Mouse (Mus musculus) hindbrain, embryonic 10.5 days (tissue): ENCODE data around the gene Map3k5. TPM values are rescaled to one million over a fixed set of nuclear protein-coding genes. Genes with fewer than 3 reads are reported as not detected.

ENCODE experiments used
- DNase-seq: peaks from one replicate; pipeline ENCODE4 v3.0.0-alpha.2; 2017; ENCODE audit warnings: low spot score
- H3K27ac ChIP-seq: fragments of 300-500 bp; sonication (generic); 2 replicates; pipeline ENCODE4 v1.5.1; 2016; ENCODE audit warnings: mild to moderate bottlenecking, moderate library complexity
- H3K27me3 ChIP-seq: fragments of 300-500 bp; sonication (generic); 2 replicates; pipeline ENCODE4 v1.6.1; 2016; ENCODE audit warnings: mild to moderate bottlenecking; ENCODE audit not compliant: poor library complexity, insufficient read depth, severe bottlenecking
- H3K36me3 ChIP-seq: fragments of 300-500 bp; sonication (generic); 2 replicates; pipeline ENCODE4 v1.6.1; 2016; ENCODE audit warnings: mild to moderate bottlenecking, moderate library complexity
- H3K4me1 ChIP-seq: fragments of 300-500 bp; sonication (generic); replicated peaks from 2 replicates; pipeline ENCODE4 v1.6.1; 2016; ENCODE audit warnings: mild to moderate bottlenecking
- H3K4me3 ChIP-seq: fragments of 300-500 bp; sonication (generic); 2 replicates; pipeline ENCODE4 v1.5.1; 2016; ENCODE audit warnings: mild to moderate bottlenecking, moderate library complexity
- H3K9me3 ChIP-seq: fragments of 300-500 bp; sonication (generic); 2 replicates; pipeline ENCODE4 v1.6.1; 2016; ENCODE audit warnings: mild to moderate bottlenecking, moderate library complexity
- WGBS: fragments of 180-500 bp; shearing (Covaris S2); methylation state at CpG from one replicate; pipeline ENCODE4 v1.1.7; 2016; 5-methylcytosine and 5-hydroxymethylcytosine counted together
- polyA plus RNA-seq: library from polyadenylated mRNA; unstranded; fragments of >200 nt; fragmentation: Nextera tagmentation; extraction: Ambion mirVana; gene quantifications from 2 replicates; pipeline ENCODE4 v1.2.1, GENCODE M21; 2016

Gene Map3k5
- polyA plus RNA-seq, 1 experiment from 2014 or later, result 0.55 TPM

GRCm38 (mm10) chr10:20153507-20153906 is 219.2 kb downstream of the Map3k5 start:
- Histone ChIP-seq H3K4me1 (peaks cover 24% of the 10 kb centered on the region), H3K4me3 (no peak overlapping the region), H3K27me3 (peaks cover 43% of the 10 kb centered on the region), H3K27ac (no peak overlapping the region), H3K36me3 (no peaks in the 10 kb centered on the region), H3K9me3 (no peaks in the 10 kb centered on the region)
- 28% methylated on average over 2 of the region's 2 CpGs for WGBS
- DNase-seq, result peak; percentile 28

DNA sequence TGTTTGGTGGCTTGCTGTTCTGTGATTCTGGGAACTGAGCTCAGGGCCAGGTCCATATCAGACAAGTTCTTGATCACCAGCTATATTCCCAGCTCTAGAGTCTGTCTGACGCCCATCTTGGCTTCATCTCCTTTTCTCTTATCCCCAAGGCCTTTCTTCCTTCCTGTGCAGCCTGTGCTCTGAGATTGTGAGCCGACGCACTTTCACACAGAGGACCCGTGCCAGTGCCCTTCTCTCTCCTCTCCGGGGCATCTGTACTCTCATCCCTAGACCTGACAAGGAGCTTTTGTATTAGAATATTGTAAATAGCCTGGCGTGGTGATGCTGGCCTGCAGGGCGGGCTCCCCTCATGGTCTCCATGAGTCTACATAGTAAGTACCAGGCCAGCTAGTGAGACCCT is 221.1 kb downstream of the Map3k5 start:
- Histone ChIP-seq H3K4me3 (no peak overlapping the region), H3K4me1 (peaks cover 7% of the 10 kb centered on the region; the same call in 1 of the 2 replicates), H3K27ac (no peak overlapping the region), H3K36me3 (no peaks in the 10 kb centered on the region), H3K27me3 (peaks cover 28% of the 10 kb centered on the region), H3K9me3 (no peaks in the 10 kb centered on the region)
- DNase-seq, result no peak
- 81% methylated on average over 7 of the region's 7 CpGs for WGBS

- Histone ChIP-seq H3K4me3 (no peak overlapping the region), H3K27ac (no peak overlapping the region), H3K4me1 (peaks cover 7% of the 10 kb centered on the region; the same call in 1 of the 2 replicates), H3K27me3 (peaks cover 16% of the 10 kb centered on the region; the same call in 1 of the 2 replicates), H3K9me3 (no peaks in the 10 kb centered on the region), H3K36me3 (no peaks in the 10 kb centered on the region)
- 85% methylated on average over 8 of the region's 8 CpGs for WGBS
- DNase-seq, result no peak
Measured at GRCm38 (mm10) chr10:20157021-20157726, 222.9 kb downstream of the Map3k5 start.

GRCm38 (mm10) chr10:20158756-20159155 is 224.5 kb downstream of the Map3k5 start:
- Histone ChIP-seq H3K27ac (no peak overlapping the region), H3K9me3 (no peaks in the 10 kb centered on the region), H3K27me3 (peaks cover 16% of the 10 kb centered on the region; the same call in 1 of the 2 replicates), H3K36me3 (no peaks in the 10 kb centered on the region), H3K4me1 (peaks cover under 1% of the 10 kb centered on the region; the same call in 1 of the 2 replicates), H3K4me3 (no peak overlapping the region)
- WGBS, result 58% methylated on average over 4 of the region's 4 CpGs
- DNase-seq, result no peak

- Histone ChIP-seq H3K27me3 (peaks cover 16% of the 10 kb centered on the region; the same call in 1 of the 2 replicates), H3K9me3 (no peaks in the 10 kb centered on the region), H3K4me3 (no peak overlapping the region), H3K27ac (no peak overlapping the region), H3K36me3 (no peaks in the 10 kb centered on the region), H3K4me1 (no peaks in the 10 kb centered on the region)
- no peak for DNase-seq
- 91% methylated on average over 5 of the region's 5 CpGs for WGBS
Measured at GRCm38 (mm10) chr10:20159308-20159707, 225.0 kb downstream of the Map3k5 start.

DNA sequence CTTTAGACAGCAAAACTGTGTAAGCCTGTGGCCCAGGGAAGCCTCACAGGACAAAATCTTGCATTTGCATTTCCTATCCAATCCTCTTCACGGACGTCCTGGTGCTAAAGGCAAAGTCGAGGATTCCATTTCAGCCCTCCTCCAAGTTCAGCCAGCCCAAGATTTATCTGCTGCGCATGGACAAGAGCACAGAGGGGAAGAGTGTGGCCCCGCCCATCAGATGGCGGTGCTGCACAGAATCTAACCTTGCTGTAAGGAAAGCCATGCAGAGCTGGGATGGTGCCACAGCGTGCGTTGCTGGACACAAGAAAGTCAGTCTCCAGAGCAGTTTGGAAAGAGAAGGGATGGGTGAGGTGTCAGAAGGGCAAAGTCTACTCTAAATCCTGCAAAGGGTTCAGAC is 226.6 kb downstream of the Map3k5 start:
- H3K27me3 ChIP-seq, result 0 out of 2 replicates have a peak, but pooled peaks cover 4% of the 10 kb centered on the region
- no peaks in the 10 kb centered on the region for H3K4me1 ChIP-seq
- H3K9me3 ChIP-seq, result no peaks in the 10 kb centered on the region
- H3K36me3 ChIP-seq, result no peaks in the 10 kb centered on the region
- WGBS, result 65% methylated on average over 8 of the region's 8 CpGs
- no peak overlapping the region for H3K27ac ChIP-seq
- no peak overlapping the region for H3K4me3 ChIP-seq
- no peak for DNase-seq

- 91% methylated on average over 5 of the region's 5 CpGs for WGBS
- H3K4me3 ChIP-seq, result no peak overlapping the region
- peaks cover under 1% of the 10 kb centered on the region; the same call in 1 of the 2 replicates for H3K4me1 ChIP-seq
- no peaks in the 10 kb centered on the region for H3K36me3 ChIP-seq
- H3K27me3 ChIP-seq, result peaks cover 19% of the 10 kb centered on the region
- no peak overlapping the region for H3K27ac ChIP-seq
- H3K9me3 ChIP-seq, result no peaks in the 10 kb centered on the region
- DNase-seq, result no peak
Measured at GRCm38 (mm10) chr10:20164810-20165209, 230.5 kb downstream of the Map3k5 start.

GRCm38 (mm10) chr10:20166797-20167196 is 232.5 kb downstream of the Map3k5 start:
- no peaks in the 10 kb centered on the region for H3K9me3 ChIP-seq
- no peaks in the 10 kb centered on the region for H3K36me3 ChIP-seq
- H3K4me1 ChIP-seq, result peaks cover 20% of the 10 kb centered on the region
- no peak for DNase-seq
- H3K27ac ChIP-seq, result no peak overlapping the region
- H3K27me3 ChIP-seq, result peaks cover 22% of the 10 kb centered on the region
- 77% methylated on average over 11 of the region's 11 CpGs for WGBS
- H3K4me3 ChIP-seq, result no peak overlapping the region

DNA sequence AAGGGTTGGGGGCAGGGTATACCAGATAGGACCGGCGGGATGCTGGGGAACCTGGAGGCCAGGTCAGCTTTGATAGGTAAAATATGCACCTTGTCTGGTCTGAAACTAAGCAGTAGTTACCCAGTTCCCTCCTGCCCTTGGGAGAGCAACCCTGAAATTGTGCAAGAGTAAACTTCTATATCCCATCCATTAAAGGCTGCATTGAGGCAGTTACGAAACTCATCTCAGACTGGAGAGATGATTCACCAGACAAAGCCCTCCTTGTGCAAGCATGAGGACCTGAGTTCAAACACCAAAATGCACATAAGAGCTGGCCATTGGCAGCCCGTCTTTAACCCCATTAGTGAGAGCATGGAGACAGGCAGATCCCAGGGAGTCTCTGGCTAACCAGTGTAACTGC is 233.2 kb downstream of the Map3k5 start:
- H3K9me3 ChIP-seq, result no peaks in the 10 kb centered on the region
- H3K27ac ChIP-seq, result no peak overlapping the region
- 89% methylated on average over 4 of the region's 4 CpGs for WGBS
- peaks cover 23% of the 10 kb centered on the region for H3K27me3 ChIP-seq
- DNase-seq, result no peak
- H3K4me3 ChIP-seq, result no peak overlapping the region
- H3K4me1 ChIP-seq, result peaks cover 21% of the 10 kb centered on the region
- no peaks in the 10 kb centered on the region for H3K36me3 ChIP-seq

GRCm38 (mm10) chr10:20169182-20169674 is 235.0 kb downstream of the Map3k5 start:
- peaks cover 21% of the 10 kb centered on the region for H3K4me1 ChIP-seq
- peaks cover 23% of the 10 kb centered on the region for H3K27me3 ChIP-seq
- WGBS, result 85% methylated on average over 3 of the region's 3 CpGs
- no peaks in the 10 kb centered on the region for H3K9me3 ChIP-seq
- no peak overlapping the region for H3K27ac ChIP-seq
- no peaks in the 10 kb centered on the region for H3K36me3 ChIP-seq
- DNase-seq, result no peak
- H3K4me3 ChIP-seq, result no peak overlapping the region

- no peak for DNase-seq
Measured at GRCm38 (mm10) chr10:20169927-20170604, 235.8 kb downstream of the Map3k5 start.

GRCm38 (mm10) chr10:20170605-20171088 is 236.4 kb downstream of the Map3k5 start:
- H3K4me1 ChIP-seq, result peaks cover 21% of the 10 kb centered on the region

More at GRCm38 (mm10) chr10:20169927-20170604, 235.8 kb downstream of the Map3k5 start:
- H3K4me1 ChIP-seq, result peaks cover 21% of the 10 kb centered on the region
- peak overlapping the region; percentile 54; the same call in 1 of the 2 replicates for H3K27ac ChIP-seq
- H3K9me3 ChIP-seq, result no peaks in the 10 kb centered on the region
- H3K4me3 ChIP-seq, result peak overlapping the region; percentile 44
- WGBS, result 23% methylated on average over 19 of the region's 19 CpGs
- no peaks in the 10 kb centered on the region for H3K36me3 ChIP-seq
- H3K27me3 ChIP-seq, result peaks cover 23% of the 10 kb centered on the region

GRCm38 (mm10) chr10:20171209-20171608 is 236.9 kb downstream of the Map3k5 start:
- no peak for DNase-seq
- Histone ChIP-seq H3K36me3 (no peaks in the 10 kb centered on the region), H3K27ac (no peak overlapping the region), H3K4me1 (peaks cover 21% of the 10 kb centered on the region), H3K27me3 (peaks cover 23% of the 10 kb centered on the region), H3K4me3 (peak overlapping the region; percentile 44), H3K9me3 (no peaks in the 10 kb centered on the region)
- WGBS, result 70% methylated on average over 12 of the region's 12 CpGs

More at GRCm38 (mm10) chr10:20170605-20171088, 236.4 kb downstream of the Map3k5 start:
- no peaks in the 10 kb centered on the region for H3K9me3 ChIP-seq
- peaks cover 23% of the 10 kb centered on the region for H3K27me3 ChIP-seq
- H3K27ac ChIP-seq, result peak overlapping the region; percentile 54; the same call in 1 of the 2 replicates
- H3K36me3 ChIP-seq, result no peaks in the 10 kb centered on the region
- H3K4me3 ChIP-seq, result peak overlapping the region; percentile 44
- 27% methylated on average over 11 of the region's 11 CpGs for WGBS
- peak; percentile 90 for DNase-seq
